Mouse (Mus musculus) layer of hippocampus, postnatal 10 days (tissue): ENCODE data around the gene Samhd1. TPM values are rescaled to one million over a fixed set of nuclear protein-coding genes. Genes with fewer than 3 reads are reported as not detected.

ENCODE experiments used
- DNase-seq, 2 experiments: peaks; one replicate each; pipeline ENCODE4 v3.0.0; 2021; ENCODE audit warnings: low spot score in 2 of 2
- total RNA-seq, 2 experiments: library from RNA; stranded (reverse); gene quantifications; 2 replicates each; pipeline ENCODE4 v1.2.3; 2021

Gene Samhd1
- total RNA-seq, 2 experiments from 2014 or later: 14.6 TPM

DNA sequence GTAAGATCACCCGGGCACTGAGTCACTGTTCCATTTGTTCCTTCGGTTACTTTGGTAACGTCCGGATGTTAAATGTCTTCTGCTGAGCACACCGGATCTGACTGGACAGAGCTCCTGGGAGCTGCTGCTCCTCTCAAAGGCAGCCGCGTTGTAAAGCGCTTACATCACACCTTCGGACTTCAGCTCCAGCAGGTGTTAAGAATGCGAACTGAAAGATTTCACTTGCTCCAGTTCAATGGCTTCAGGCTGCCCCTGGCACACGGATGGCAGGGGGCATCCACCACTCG, 34.8 kb downstream of the Samhd1 start:
- DNase-seq: no peak

DNA sequence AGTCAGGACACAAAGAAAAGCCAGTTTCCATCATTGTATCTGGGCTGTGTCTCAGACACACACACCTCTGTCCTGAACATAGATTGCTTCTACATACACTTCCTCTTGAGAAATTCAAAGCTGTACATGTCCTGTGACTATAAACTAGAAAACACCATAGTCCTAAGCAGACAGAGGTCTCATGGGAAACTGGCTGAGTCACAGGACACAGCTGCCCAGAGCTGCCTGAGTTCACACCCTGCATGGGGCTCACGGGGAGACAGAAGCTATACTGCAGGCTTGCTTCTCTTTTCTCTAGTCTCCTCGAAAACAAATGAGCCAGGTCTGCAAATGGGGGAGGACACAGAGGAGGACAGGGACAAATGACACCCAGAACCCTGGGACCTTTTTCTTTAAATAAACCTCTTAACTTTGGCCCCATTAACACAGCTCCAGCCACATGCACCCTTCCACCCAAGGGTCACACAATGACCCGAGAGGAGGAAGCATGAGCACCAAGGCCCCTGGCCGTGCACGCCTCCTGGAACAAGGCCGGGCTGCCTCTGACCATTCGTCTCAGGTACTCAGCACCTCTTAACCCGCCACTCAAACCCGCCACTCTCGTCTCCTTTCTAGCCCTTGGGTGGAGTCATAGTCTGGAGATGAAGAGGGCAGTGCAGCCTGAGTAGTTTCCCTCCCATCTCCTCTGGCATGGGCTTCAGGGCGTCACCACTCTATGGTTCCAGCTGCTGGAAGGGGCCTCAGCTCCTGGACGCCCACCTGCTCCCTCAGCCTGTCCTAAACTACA, 35.3 kb downstream of the Samhd1 start:
- DNase-seq: no peak

DNA sequence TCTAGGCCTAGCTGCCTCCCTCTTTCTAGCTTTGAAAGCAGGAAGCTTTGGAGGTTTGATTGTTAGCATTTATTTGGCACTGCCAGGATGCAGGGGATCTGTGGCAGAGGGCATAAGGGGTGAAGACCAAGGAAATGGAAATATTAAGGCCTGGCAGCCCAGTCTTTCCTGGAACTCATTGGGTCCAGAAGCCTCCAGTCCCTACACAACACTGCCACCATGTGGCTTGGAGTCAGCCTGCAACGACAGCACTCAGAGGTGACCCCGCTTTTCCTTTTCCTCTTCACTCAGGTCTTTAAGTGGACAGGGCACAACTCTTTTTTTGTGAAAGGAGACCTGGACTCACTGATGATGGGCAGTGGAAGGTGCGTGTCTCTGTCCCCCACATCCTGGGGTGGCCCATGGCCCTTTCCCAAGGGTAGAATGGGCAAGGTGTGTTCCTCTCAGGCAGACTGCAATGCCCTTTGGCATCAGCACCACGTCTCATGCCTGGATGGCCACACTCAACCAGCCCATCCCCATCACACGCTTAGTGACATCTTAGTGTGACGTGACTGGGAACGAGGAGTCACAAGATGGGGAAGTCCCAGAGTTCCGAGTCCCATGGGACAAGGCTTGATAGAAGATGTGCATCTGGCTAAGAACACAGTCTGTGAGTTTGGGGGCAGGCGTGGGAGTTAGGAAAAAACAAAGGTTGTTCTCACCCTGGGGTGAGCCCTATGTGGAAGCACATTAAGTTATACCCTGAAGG, 39.9 kb downstream of the Samhd1 start:
- DNase-seq: peak; percentile 85 to 87

DNA sequence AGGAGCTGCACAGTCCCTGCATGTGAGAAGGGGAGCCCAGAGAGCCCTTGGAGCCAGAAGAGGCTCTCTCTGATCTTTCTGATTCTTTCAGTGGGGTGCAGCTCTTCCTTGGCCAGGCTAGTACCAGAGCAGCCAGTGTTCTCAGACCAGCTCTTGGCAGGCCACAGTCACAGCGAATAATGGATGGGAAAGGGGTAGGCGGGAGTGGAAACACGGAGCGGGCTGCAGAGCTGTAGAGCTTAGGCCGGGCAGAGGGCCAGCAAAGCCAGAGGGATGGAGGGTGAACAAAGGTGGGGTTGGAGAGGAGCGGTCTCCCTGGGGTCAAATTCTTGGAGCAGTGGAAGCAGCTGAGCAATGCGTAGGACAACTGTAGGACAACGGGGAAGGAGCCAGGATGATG, 43.0 kb downstream of the Samhd1 start:
- DNase-seq: peak; percentile 53 to 64

DNA sequence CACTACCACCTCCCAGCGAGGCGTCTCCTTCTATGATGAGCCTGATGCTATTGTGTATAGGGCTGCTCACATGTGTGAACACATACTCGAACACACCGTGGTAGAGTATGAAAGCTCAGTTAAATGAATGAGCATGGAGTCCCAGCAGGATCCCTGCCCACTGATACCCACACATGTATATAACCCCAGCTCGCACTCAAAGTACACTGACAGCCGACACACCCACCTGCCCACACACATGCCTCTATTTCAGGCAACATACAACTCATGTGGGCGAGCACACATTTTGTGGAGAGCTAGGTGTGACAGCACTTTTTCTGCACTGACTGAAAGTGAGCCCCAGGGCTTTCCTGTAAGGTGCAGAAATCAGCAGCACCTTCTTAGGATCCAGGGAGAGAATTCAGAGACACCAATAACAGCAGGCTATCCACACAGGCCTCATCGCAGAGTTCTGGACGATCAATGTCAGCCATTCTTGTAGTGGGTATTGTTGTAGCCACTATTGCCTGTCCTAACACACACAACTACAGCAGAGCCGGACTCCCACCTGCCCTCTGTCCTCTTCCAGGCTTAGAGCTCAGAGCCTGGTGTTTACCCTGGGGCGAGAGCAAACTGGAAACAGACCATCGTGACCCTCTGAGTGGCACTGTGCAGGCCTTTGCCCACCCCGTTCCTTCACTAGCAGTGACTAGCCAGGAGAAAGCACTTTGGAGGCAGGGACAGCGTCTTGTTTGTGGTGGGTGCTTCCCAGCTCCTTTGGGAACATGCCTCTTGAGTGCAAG, 47.3 kb downstream of the Samhd1 start:
- DNase-seq: no peak

DNA sequence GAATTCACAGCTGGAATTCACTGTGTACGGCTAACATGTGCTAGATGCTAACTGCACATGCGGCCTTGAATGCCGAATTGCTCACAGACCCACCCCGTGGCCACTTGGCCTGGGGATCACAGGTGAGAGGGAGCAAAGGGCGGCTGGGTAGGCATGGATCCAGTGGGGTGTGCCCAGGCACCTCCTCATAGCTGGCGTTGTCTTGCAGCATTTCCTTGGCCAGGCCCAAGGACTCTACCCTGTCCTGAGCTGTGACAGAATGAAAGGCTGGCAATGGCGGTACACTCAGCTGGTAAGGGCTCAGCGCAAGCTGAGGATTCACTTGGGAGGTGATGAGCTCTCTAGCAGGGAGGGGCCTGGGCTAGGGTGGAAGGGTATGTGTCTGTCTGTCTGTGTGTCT, 48.3 kb downstream of the Samhd1 start, which contains the start of gene Tldc2:
TSS of gene Tldc2 (plus strand) at position 260 of the 400 bp plus-strand sequence.
- no peak for DNase-seq

- DNase-seq: no peak
Measured at GRCm38 (mm10) chr2:157084831-157085585, 50.1 kb downstream of the Samhd1 start.

- DNase-seq: no peak
Measured at GRCm38 (mm10) chr2:157081960-157082359, 53.1 kb downstream of the Samhd1 start.

GRCm38 (mm10) chr2:157081331-157081730, 53.7 kb downstream of the Samhd1 start:
- DNase-seq: no peak

DNA sequence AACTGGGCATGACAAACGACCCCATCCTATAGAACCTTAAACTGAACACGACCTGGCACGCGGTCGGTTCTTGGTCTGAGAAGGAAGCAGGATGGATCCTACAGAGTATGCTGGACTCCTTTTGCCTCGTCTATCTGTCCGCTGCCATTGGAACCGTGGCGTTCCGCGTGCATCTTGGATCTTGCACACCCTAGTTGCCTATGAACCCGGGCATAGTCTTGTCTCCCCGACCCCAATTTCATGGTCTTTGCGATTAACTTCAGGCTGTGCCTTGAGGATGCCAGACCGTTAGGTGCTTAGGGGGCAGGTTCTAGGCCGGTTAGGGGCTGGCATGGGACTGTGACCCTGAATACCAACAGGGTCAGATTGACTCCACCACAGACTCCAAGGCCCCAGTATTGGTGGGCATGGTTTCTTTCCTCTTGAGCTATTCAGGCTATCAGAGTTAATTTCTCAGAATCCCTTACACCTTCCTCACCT, 55.3 kb downstream of the Samhd1 start:
- DNase-seq: no peak

GRCm38 (mm10) chr2:157078793-157079700, 56.0 kb downstream of the Samhd1 start, which contains the start of gene Soga1:
TSS of gene Soga1 (minus strand) at chr2:157079254.
- peak; percentile 86 to 92 for DNase-seq

DNA sequence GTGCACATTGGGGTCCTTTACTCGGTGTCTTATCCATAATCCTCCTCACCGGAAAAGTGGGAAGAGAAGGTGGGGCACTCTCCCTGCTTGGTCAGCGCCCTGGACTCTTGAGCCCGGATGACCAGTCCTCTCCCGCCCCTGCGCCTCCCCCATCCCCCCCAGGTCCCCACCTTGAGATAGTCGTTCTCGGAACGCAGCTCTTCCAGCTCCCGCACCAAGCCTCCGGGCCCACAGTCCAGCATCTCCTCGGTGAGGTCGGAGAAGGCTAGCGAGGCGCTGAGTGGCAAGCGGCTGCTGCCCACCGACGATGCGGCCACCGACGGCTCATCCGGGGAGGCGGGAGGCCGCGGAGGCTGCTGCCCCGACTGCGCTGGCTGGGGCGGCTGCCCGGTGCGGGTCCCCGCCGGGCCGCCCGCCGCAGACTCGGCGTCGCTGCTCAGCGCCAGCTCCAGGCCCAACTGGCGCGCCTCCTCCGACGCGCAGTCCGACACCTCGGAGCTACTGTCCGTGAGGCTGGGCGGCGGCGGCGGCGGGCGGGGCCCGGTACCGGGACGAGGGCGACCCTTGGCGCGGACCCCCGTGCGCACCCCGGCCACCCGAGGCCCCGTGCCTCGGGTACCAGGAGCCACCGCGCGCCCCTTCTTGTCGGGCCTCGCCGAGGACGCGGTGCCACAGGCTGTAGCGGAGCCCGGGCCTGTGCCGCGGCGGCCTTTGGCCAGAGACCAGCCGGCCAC, 56.8 kb downstream of the Samhd1 start:
- peak in 1 of 2 experiments; percentile 60 for DNase-seq

DNA sequence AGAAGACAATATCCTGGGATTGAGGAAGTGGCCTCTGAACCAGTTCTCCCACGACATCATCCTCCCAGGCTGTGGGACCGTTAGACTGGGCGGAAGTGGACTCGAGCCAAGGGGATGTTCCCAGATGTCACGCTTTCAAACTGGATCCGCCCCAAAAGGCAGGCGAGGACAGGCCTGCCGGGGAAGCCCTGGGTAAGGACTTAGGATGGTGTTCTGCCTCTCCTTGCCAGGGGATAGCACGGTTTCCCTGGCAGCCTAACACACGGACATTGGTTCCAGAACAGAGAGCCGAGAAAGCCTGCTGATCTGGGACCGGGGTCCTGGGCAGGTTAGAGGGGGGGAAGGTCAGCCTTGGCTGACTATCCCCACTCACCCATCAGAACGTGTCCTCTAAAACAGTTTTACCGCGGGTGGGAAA, 57.4 kb downstream of the Samhd1 start:
- peak; percentile 77 to 83 for DNase-seq

DNA sequence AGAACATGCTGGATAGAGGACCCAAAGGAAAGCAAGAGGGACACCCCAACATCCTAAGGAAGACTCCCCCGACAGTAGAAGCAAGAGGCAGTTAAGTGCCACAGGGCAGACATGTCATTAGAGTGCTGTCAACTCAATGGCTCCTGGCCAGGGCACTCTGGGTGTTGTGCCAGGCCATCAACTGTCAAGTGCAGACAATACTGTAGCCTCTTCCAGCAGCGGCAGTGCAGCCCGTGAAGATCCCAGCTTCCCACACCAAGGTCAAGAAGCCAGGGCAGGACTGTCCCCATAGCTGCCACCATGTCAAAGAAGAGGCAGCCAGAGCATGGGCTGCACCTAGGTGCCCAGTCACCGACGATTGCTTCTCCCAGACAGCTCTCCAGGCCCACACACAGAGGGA, 57.9 kb downstream of the Samhd1 start:
- DNase-seq: peak; percentile 41 to 65

DNA sequence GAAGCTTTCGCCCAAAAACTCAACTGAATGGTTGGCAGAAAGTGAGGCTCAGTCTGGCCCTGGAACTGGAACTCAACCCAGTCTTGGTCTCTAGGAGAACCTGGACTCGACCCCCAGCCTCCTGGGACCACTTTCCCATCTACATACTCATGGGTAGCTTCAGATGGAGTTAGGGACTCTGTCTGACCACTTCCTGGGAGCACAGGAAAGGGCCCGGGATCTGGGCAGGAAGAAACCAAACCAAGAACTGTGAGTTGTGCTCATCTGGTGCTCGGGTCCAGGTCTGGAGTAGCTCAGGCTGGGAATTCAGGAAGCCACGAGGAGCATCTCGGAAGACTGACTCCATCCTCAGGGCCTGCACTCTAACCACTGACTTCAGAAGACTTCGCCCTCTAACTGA, 58.5 kb downstream of the Samhd1 start:
- DNase-seq: peak in 1 of 2 experiments; percentile 7

DNA sequence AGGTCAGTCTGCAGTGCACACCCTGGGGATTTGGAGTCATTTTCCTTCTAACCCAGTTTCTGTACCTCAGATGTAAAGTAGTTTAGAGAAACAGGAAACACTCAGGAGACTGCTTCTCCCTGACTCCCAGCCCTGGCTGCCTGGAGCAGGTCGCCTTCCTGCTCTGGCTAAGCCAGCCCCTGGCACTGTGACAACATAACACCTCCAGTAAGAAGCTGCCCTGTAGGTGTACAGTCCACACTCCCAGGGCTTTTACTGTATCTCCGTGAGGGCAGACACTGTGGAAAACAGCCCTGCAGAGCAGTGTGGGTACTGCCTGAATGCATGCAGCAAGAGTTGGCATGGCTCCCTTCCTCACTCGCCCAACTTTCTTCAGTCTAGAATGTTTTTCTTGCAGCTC, 59.4 kb downstream of the Samhd1 start:
- DNase-seq: peak; percentile 35 to 46

DNA sequence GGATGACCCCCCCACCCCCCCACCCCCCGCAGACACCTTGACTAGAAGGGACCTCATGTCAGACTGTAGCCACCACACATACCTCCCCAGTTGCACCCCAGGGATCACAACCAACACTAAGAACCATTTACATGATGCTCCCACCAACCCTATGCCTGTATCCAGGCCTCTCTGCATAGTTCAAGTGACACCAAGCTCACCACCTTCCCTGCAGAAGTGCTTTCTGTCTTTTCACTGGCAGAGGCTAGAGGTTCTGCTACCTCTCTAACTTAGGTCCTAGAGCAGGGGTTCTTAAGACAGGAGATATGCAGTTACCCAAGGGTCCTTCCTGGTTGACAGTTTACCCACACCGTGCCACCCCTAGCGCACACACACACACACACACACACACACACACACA, 59.8 kb downstream of the Samhd1 start:
- no peak for DNase-seq

GRCm38 (mm10) chr2:157074772-157075171, 60.3 kb downstream of the Samhd1 start:
- peak in 1 of 2 experiments; percentile 11 for DNase-seq

DNA sequence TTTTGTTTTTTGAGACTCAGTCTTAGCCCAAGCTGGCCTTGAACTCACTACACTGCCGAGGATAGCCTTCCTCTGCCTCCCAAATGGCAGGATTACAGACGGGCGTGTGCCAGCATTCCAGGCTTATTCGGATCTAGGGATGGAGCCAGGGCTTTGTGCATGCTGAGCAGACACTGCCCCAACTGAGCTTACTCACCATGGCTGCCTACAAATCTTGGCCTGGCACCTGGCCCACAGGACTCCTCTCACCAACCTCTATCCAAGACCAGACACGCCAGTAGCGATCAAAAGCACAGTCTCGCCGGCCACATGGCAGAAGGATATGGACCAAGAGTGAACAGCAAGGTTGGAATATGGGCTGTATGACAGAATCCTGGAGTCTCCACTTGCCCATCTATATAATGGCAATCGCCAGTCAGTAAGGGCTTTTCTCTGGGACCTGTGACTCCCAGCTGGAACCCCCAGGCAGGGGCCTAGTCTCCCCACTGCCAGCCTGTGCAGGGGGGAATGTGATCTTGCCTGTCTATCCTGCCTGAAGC, 60.8 kb downstream of the Samhd1 start:
- peak in 1 of 2 experiments; percentile 64 for DNase-seq
